Mouse (Mus musculus) neural tube, embryonic 14.5 days (tissue): ENCODE data around the gene Sgo2a. TPM values are rescaled to one million over a fixed set of nuclear protein-coding genes. Genes with fewer than 3 reads are reported as not detected.

Experiments
- ATAC-seq: fragments of 200-750 bp; cut with Nextera tagmentation; 2 replicates; pipeline ENCODE4 v1.8.0; 2017; ENCODE audit warnings: low read depth, mild to moderate bottlenecking, moderate TSS enrichment, moderate library complexity
- H3K27ac ChIP-seq: fragments of 300-500 bp; sonication (generic); 2 replicates; pipeline ENCODE4 v1.5.1; 2014; ENCODE audit warnings: low read depth, mild to moderate bottlenecking, control low read depth, low read length, moderate library complexity, mixed read lengths
- H3K27me3 ChIP-seq: fragments of 300-500 bp; sonication (generic); 2 replicates; pipeline ENCODE4 v1.6.1; 2014; ENCODE audit warnings: low read length; ENCODE audit not compliant: control insufficient read depth, insufficient read depth
- H3K36me3 ChIP-seq: fragments of 300-500 bp; sonication (generic); 2 replicates; pipeline ENCODE4 v1.6.1; 2014; ENCODE audit warnings: low read length, mixed read lengths; ENCODE audit not compliant: control insufficient read depth, insufficient read depth
- H3K4me1 ChIP-seq: fragments of 300-500 bp; sonication (generic); 2 replicates; pipeline ENCODE4 v1.6.1; 2014; ENCODE audit warnings: low read length; ENCODE audit not compliant: control insufficient read depth, insufficient read depth
- H3K4me2 ChIP-seq: fragments of 300-500 bp; sonication (generic); 2 replicates; pipeline ENCODE4 v1.6.1; 2014; ENCODE audit warnings: mild to moderate bottlenecking, low read depth, low read length, control low read depth
- H3K4me3 ChIP-seq: fragments of 300-500 bp; sonication (generic); 2 replicates; pipeline ENCODE4 v1.5.1; 2014; ENCODE audit warnings: low read depth, low read length, control low read depth, mixed read lengths
- H3K9ac ChIP-seq: fragments of 300-500 bp; sonication (generic); replicated peaks from 2 replicates; pipeline ENCODE4 v1.6.1; 2014; ENCODE audit warnings: low read depth, mild to moderate bottlenecking, control low read depth, low read length, mixed read lengths
- H3K9me3 ChIP-seq: fragments of 300-500 bp; sonication (generic); 2 replicates; pipeline ENCODE4 v1.6.1; 2016; ENCODE audit warnings: low read length; ENCODE audit not compliant: control insufficient read depth
- WGBS: fragments of 180-500 bp; shearing (Covaris S2); extraction: QIAGEN DNeasy Blood & Tissue Kit; methylation state at CpG from one replicate; pipeline ENCODE4 v1.1.7; 2014; 5-methylcytosine and 5-hydroxymethylcytosine counted together
- polyA plus RNA-seq: library from polyadenylated mRNA; unstranded; fragments of >200 nt; fragmentation: Nextera tagmentation; extraction: Ambion mirVana; gene quantifications from 2 replicates; pipeline ENCODE4 v1.2.1, GENCODE M21; 2014

Sgo2a gene
- polyA plus RNA-seq, 1 experiment from 2014 or later = 1.9 TPM

- no peak overlapping the region for H3K4me2 ChIP-seq
- no peaks in the 10 kb centered on the region for H3K27me3 ChIP-seq
- H3K4me3 ChIP-seq = no peak overlapping the region
- H3K4me1 ChIP-seq = no peaks in the 10 kb centered on the region
- 76% methylated on average over 11 of the region's 11 CpGs for WGBS
- no peaks in the 10 kb centered on the region for H3K36me3 ChIP-seq
- peak; percentile 46; the same call in 1 of the 2 replicates for ATAC-seq
- no peak overlapping the region for H3K9ac ChIP-seq
- no peaks in the 10 kb centered on the region for H3K9me3 ChIP-seq
- no peak overlapping the region for H3K27ac ChIP-seq
These were observed 59.8 kb downstream of the Sgo2a start for GRCm38 (mm10) chr1:58055598-58055997.

- no peaks in the 10 kb centered on the region for H3K9me3 ChIP-seq
- no peaks in the 10 kb centered on the region for H3K4me1 ChIP-seq
- no peaks in the 10 kb centered on the region for H3K36me3 ChIP-seq
- no peak overlapping the region for H3K4me3 ChIP-seq
- WGBS = 77% methylated on average over 13 of the region's 13 CpGs
- no peak overlapping the region for H3K9ac ChIP-seq
- no peak overlapping the region for H3K4me2 ChIP-seq
- no peak overlapping the region for H3K27ac ChIP-seq
- H3K27me3 ChIP-seq = no peaks in the 10 kb centered on the region
- ATAC-seq = no peak; the same call in 1 of the 2 replicates
These were observed 60.5 kb downstream of the Sgo2a start for GRCm38 (mm10) chr1:58056074-58056807.

DNA sequence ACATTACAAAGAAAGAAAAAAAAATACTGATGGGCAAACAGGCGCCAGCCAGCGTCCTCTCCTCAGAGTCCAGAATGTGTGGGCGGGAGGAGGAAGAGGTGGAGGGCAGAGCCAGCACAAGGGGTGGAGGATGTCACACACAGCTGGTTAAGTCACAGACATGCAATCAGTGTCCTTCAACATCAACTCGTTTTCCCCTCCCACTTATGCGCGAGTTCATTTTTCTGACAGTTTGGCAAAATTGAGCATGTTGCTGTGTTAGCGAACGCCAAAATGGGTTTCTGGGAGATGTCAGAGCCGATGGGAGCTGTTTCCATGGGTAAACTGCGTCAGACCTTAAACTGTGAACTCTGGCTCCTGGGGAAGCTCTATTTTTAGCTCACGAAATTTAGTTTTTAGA lies 61.2 kb downstream of the Sgo2a start:
- no peaks in the 10 kb centered on the region for H3K9me3 ChIP-seq
- 88% methylated on average over 11 of the region's 11 CpGs for WGBS
- H3K4me3 ChIP-seq = no peak overlapping the region
- H3K4me1 ChIP-seq = no peaks in the 10 kb centered on the region
- ATAC-seq = no peak
- H3K36me3 ChIP-seq = no peaks in the 10 kb centered on the region
- H3K27ac ChIP-seq = no peak overlapping the region
- H3K9ac ChIP-seq = no peak overlapping the region
- no peak overlapping the region for H3K4me2 ChIP-seq
- H3K27me3 ChIP-seq = no peaks in the 10 kb centered on the region

DNA sequence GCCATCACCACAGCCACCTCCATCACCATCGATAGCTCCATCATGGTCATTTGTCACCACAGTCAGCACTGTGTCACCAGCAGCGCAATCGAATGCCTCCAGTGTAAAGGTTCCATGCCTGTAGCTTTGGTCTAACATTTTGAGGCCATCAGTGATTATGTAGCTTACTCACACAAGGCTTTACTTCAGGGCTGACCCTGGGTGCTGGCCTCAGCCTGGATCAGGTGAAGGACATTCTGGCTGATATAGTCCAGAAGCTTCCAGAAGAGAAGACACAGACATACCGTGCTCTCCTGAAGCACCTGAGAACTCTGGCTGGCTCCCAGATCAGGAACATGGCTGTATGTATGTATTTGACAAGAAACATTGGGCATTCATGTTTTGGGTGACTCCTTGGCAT lies 63.1 kb downstream of the Sgo2a start:
- Histone ChIP-seq H3K36me3 (no peaks in the 10 kb centered on the region), H3K4me2 (no peak overlapping the region)
- no peak for ATAC-seq

DNA sequence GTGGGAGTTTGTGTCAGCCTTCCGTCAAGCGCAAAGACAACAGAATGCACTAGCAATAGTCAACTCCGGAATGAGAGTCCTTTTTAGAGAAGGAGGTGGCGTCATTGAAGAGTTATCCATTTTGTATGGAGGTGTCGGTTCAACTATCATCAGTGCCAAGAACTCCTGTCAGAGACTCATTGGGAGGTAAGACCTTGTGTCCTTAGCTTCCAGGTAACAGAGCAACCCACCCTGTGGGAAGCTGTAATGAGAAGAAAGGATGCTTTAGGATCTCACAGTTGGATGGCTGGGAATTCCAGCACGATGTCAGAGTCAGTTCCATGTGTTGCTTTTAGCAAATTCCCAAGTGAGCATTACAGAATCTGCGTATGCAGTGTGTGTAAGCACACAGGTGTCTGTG lies 66.4 kb downstream of the Sgo2a start:
- Histone ChIP-seq H3K4me2 (no peak overlapping the region), H3K9me3 (no peaks in the 10 kb centered on the region), H3K27me3 (no peaks in the 10 kb centered on the region), H3K27ac (no peak overlapping the region), H3K36me3 (no peaks in the 10 kb centered on the region), H3K9ac (no peak overlapping the region), H3K4me3 (no peak overlapping the region), H3K4me1 (no peaks in the 10 kb centered on the region)
- no peak for ATAC-seq
- WGBS = 90% methylated on average over 7 of the region's 7 CpGs

More for the DNA sequence above, 63.1 kb downstream of the Sgo2a start:
- no peaks in the 10 kb centered on the region for H3K27me3 ChIP-seq
- no peak overlapping the region for H3K27ac ChIP-seq
- H3K9ac ChIP-seq = no peak overlapping the region
- no peaks in the 10 kb centered on the region for H3K4me1 ChIP-seq
- no peak overlapping the region for H3K4me3 ChIP-seq
- WGBS = 89% methylated on average over 4 of the region's 4 CpGs
- no peaks in the 10 kb centered on the region for H3K9me3 ChIP-seq

GRCm38 (mm10) chr1:58065151-58065550 lies 69.4 kb downstream of the Sgo2a start:
- H3K9me3 ChIP-seq = no peaks in the 10 kb centered on the region
- no peaks in the 10 kb centered on the region for H3K36me3 ChIP-seq
- no peak overlapping the region for H3K9ac ChIP-seq
- WGBS = 89% methylated on average over 5 of the region's 5 CpGs
- no peak overlapping the region for H3K4me2 ChIP-seq
- H3K27ac ChIP-seq = no peak overlapping the region
- H3K4me1 ChIP-seq = no peaks in the 10 kb centered on the region
- ATAC-seq = no peak
- no peaks in the 10 kb centered on the region for H3K27me3 ChIP-seq
- no peak overlapping the region for H3K4me3 ChIP-seq

DNA sequence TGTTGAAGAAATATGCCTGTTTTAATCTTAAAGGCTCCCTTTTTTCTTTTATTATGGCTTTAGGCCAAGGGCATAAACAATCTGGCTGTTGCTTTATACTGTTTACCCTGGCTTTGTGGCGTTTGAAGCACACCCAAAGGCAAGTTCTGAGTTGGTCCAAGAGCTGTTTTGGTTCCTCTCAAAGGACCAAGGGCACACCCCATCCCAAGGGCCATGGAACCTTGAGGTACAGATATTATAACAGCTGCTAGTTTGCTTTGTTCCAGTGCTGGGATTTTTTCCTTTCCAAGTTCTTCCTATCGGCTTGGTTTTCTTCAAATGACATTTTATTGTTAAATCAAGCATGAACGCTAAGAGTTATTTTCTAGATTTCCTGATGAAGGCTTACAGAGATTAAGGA lies 69.8 kb downstream of the Sgo2a start:
- ATAC-seq = no peak
- Histone ChIP-seq H3K4me1 (no peaks in the 10 kb centered on the region), H3K36me3 (no peaks in the 10 kb centered on the region), H3K9me3 (no peaks in the 10 kb centered on the region), H3K4me3 (no peak overlapping the region), H3K9ac (no peak overlapping the region), H3K4me2 (no peak overlapping the region), H3K27ac (no peak overlapping the region), H3K27me3 (no peaks in the 10 kb centered on the region)
- 83% methylated on average over 3 of the region's 3 CpGs for WGBS

- no peaks in the 10 kb centered on the region for H3K27me3 ChIP-seq
- no peak overlapping the region for H3K27ac ChIP-seq
- ATAC-seq = no peak
- no peaks in the 10 kb centered on the region for H3K36me3 ChIP-seq
- 86% methylated on average over 6 of the region's 6 CpGs for WGBS
- no peak overlapping the region for H3K9ac ChIP-seq
- no peak overlapping the region for H3K4me2 ChIP-seq
- H3K9me3 ChIP-seq = no peaks in the 10 kb centered on the region
- no peak overlapping the region for H3K4me3 ChIP-seq
- H3K4me1 ChIP-seq = no peaks in the 10 kb centered on the region
These were observed 73.4 kb downstream of the Sgo2a start for GRCm38 (mm10) chr1:58069181-58069580.

DNA sequence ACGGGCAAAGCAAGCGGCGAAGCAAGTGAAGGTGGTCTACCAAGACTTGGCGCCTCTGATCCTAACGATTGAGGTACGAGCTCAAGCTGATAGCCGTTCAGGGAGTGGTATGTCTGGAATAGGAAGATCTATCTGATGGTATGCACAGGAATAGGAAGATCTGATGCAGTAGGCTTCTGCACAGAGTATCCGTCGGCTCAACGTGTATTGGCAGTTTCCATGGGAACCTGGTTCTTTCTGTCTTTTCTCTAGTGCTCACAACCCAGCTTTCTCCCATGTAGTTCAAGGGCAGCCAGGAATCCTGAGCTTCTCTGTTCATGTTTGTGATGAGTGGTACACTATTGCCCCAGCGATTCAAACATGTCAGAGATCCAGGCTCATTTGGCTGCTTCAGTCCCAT lies 74.3 kb downstream of the Sgo2a start:
- no peaks in the 10 kb centered on the region for H3K36me3 ChIP-seq
- H3K4me1 ChIP-seq = no peaks in the 10 kb centered on the region
- H3K9ac ChIP-seq = no peak overlapping the region
- H3K27me3 ChIP-seq = no peaks in the 10 kb centered on the region
- no peak for ATAC-seq
- H3K4me3 ChIP-seq = no peak overlapping the region
- WGBS = 95% methylated on average over 11 of the region's 11 CpGs
- no peak overlapping the region for H3K27ac ChIP-seq
- H3K9me3 ChIP-seq = no peaks in the 10 kb centered on the region
- H3K4me2 ChIP-seq = no peak overlapping the region
